Mouse (Mus musculus): ENCODE results near the gene Xlr4a. TPM values are rescaled to one million over a fixed set of nuclear protein-coding genes. Genes with fewer than 3 reads are reported as not detected.
A peak's percentile ranks its signal among the peaks of the same experiment; 100 is the strongest.
"Not testable (repeated sequence)": the region's sequence is repeated elsewhere in the genome, so short reads cannot be mapped to it uniquely, and the experiment has no call there.

Xlr4a gene
- 1.1 and 1.3 TPM in 2 replicates for polyA plus RNA-seq (2016; fragmentation: Nextera tagmentation; extraction: Ambion mirVana)

GRCm38 (mm10) chrX:73082267-73083055 lies at the start of gene Xlr4a:
Gene Xlr4a, minus strand, starts transcription at chrX:73082478.
- H3K27ac ChIP-seq; H3K4me1 ChIP-seq; H3K4me3 ChIP-seq; H3K4me2 ChIP-seq; ATAC-seq; H3K9ac ChIP-seq; H3K36me3 ChIP-seq; H3K9me3 ChIP-seq (replicated peaks); H3K27me3 ChIP-seq (replicated peaks): not testable (repeated sequence)
- WGBS (ENCODE audit: insufficient replicate concordance), result 52% methylated on average over 19 of the region's 19 CpGs

GRCm38 (mm10) chrX:73122859-73123829 lies 40.9 kb upstream of the Xlr4a start:
- not testable (repeated sequence) for H3K4me3 ChIP-seq; ATAC-seq; H3K9me3 ChIP-seq (replicated peaks); H3K9ac ChIP-seq; H3K4me1 ChIP-seq; H3K27me3 ChIP-seq (replicated peaks); H3K27ac ChIP-seq; H3K36me3 ChIP-seq; H3K4me2 ChIP-seq
- no CpG with 5 or more reads among the region's 12 CpGs for WGBS (ENCODE audit: insufficient replicate concordance)

- H3K4me3 ChIP-seq; H3K9me3 ChIP-seq (replicated peaks); H3K27ac ChIP-seq; H3K4me1 ChIP-seq; H3K9ac ChIP-seq; H3K4me2 ChIP-seq; ATAC-seq; H3K36me3 ChIP-seq; H3K27me3 ChIP-seq (replicated peaks): not testable (repeated sequence)
- WGBS (ENCODE audit: insufficient replicate concordance), result no CpG with 5 or more reads among the region's 7 CpGs
Observed at GRCm38 (mm10) chrX:73116747-73117146, 34.5 kb upstream of the Xlr4a start, which contains the start of gene Gm14685. Gene Gm14685, plus strand, starts transcription at chrX:73117047.

GRCm38 (mm10) chrX:73096941-73097508 lies 14.7 kb upstream of the Xlr4a start, which contains the start of gene Xlr3a:
Gene Xlr3a, minus strand, starts transcription at chrX:73097095.
- not testable (repeated sequence) for H3K36me3 ChIP-seq; H3K27ac ChIP-seq; H3K4me2 ChIP-seq; H3K27me3 ChIP-seq (replicated peaks); H3K9ac ChIP-seq; H3K4me1 ChIP-seq; ATAC-seq; H3K4me3 ChIP-seq; H3K9me3 ChIP-seq (replicated peaks)
- 56% methylated on average over 12 of the region's 13 CpGs for WGBS (ENCODE audit: insufficient replicate concordance)

- not testable (repeated sequence) for H3K36me3 ChIP-seq; H3K9me3 ChIP-seq (replicated peaks); H3K4me3 ChIP-seq; H3K27ac ChIP-seq; ATAC-seq; H3K4me2 ChIP-seq; H3K9ac ChIP-seq; H3K4me1 ChIP-seq
- 55% methylated on average over 2 of the region's 5 CpGs for WGBS (ENCODE audit: insufficient replicate concordance)
- peaks cover 29% of the 10 kb centered on the region for H3K27me3 ChIP-seq (replicated peaks)
Observed at GRCm38 (mm10) chrX:73066765-73067312, 15.4 kb downstream of the Xlr4a start.

- Histone ChIP-seq H3K36me3 (no peaks in the 10 kb centered on the region), H3K4me1 (no peaks in the 10 kb centered on the region), H3K9ac (no peak within 1 kb of the TSS), H3K27ac (no peak within 1 kb of the TSS), H3K4me3 (no peak within 1 kb of the TSS), H3K9me3 (replicated peaks) (no peaks in the 10 kb centered on the region), H3K4me2 (peak within 1 kb of the TSS; percentile 8; the same call in 1 of the 2 replicates), H3K27me3 (replicated peaks) (peaks cover 29% of the 10 kb centered on the region)
- ATAC-seq, result no peak
- WGBS (ENCODE audit: insufficient replicate concordance), result 22% methylated on average over 6 of the region's 7 CpGs
Observed at GRCm38 (mm10) chrX:73064415-73064793, 17.9 kb downstream of the Xlr4a start, which contains the start of gene Pnma3. Gene Pnma3, plus strand, starts transcription at chrX:73064787.

GRCm38 (mm10) chrX:73063512-73064414 lies 18.5 kb downstream of the Xlr4a start:
- 25% methylated on average over 24 of the region's 24 CpGs for WGBS (ENCODE audit: insufficient replicate concordance)
- Histone ChIP-seq H3K4me2 (peak overlapping the region; percentile 8; the same call in 1 of the 2 replicates), H3K9ac (no peak overlapping the region), H3K36me3 (no peaks in the 10 kb centered on the region), H3K4me3 (no peak overlapping the region), H3K27ac (no peak overlapping the region), H3K9me3 (replicated peaks) (no peaks in the 10 kb centered on the region), H3K27me3 (replicated peaks) (peaks cover 29% of the 10 kb centered on the region), H3K4me1 (no peaks in the 10 kb centered on the region)
- ATAC-seq, result no peak

GRCm38 (mm10) chrX:73062323-73062722 lies 20.0 kb downstream of the Xlr4a start:
- no peak overlapping the region for H3K27ac ChIP-seq
- no peak overlapping the region for H3K4me3 ChIP-seq
- 32% methylated on average over 5 of the region's 5 CpGs for WGBS (ENCODE audit: insufficient replicate concordance)
- H3K4me1 ChIP-seq, result no peaks in the 10 kb centered on the region
- no peaks in the 10 kb centered on the region for H3K36me3 ChIP-seq
- no peak for ATAC-seq
- H3K9ac ChIP-seq, result no peak overlapping the region
- H3K27me3 ChIP-seq (replicated peaks), result peaks cover 29% of the 10 kb centered on the region
- H3K4me2 ChIP-seq, result no peak overlapping the region
- H3K9me3 ChIP-seq (replicated peaks), result no peaks in the 10 kb centered on the region

- ATAC-seq, result no peak
- Histone ChIP-seq H3K27me3 (replicated peaks) (peaks cover 29% of the 10 kb centered on the region), H3K4me2 (no peak overlapping the region), H3K9me3 (replicated peaks) (no peaks in the 10 kb centered on the region), H3K4me1 (no peaks in the 10 kb centered on the region), H3K27ac (no peak overlapping the region), H3K36me3 (no peaks in the 10 kb centered on the region), H3K9ac (no peak overlapping the region), H3K4me3 (no peak overlapping the region)
- 60% methylated on average over 1 of the region's 1 CpGs for WGBS (ENCODE audit: insufficient replicate concordance)
Observed at GRCm38 (mm10) chrX:73061528-73061927, 20.8 kb downstream of the Xlr4a start.

- peak; percentile 81 for ATAC-seq
- Histone ChIP-seq H3K27me3 (replicated peaks) (no peaks in the 10 kb centered on the region), H3K9ac (no peak overlapping the region), H3K9me3 (replicated peaks) (no peaks in the 10 kb centered on the region), H3K36me3 (no peaks in the 10 kb centered on the region), H3K4me1 (peaks cover 2% of the 10 kb centered on the region; the same call in 1 of the 2 replicates), H3K27ac (no peak overlapping the region), H3K4me2 (peak overlapping the region; percentile 31), H3K4me3 (no peak overlapping the region)
- 14% methylated on average over 14 of the region's 14 CpGs for WGBS (ENCODE audit: insufficient replicate concordance)
Observed at GRCm38 (mm10) chrX:73053860-73054563, 28.3 kb downstream of the Xlr4a start.
